Mouse (Mus musculus) olfactory bulb, adult 2 months (tissue): ENCODE data around the gene Gabrb1. TPM values are rescaled to one million over a fixed set of nuclear protein-coding genes. Genes with fewer than 3 reads are reported as not detected.

Experiments used
- H3K27ac ChIP-seq: fragments of 200-500 bp; 2 replicates; pipeline ENCODE4 v1.5.1; 2012; ENCODE audit warnings: low read depth, low read length; ENCODE audit not compliant: insufficient read depth
- H3K4me1 ChIP-seq: fragments of 200-500 bp; 2 replicates; pipeline ENCODE4 v1.6.1; 2012; ENCODE audit warnings: low read length; ENCODE audit not compliant: control insufficient read depth, insufficient read depth
- H3K4me3 ChIP-seq: fragments of 200-500 bp; 2 replicates; pipeline ENCODE4 v1.5.1; 2012; ENCODE audit warnings: mild to moderate bottlenecking, low read depth, low read length, moderate library complexity; ENCODE audit not compliant: insufficient read depth
- CTCF ChIP-seq: fragments of 200-500 bp; IDR thresholded peaks from 2 replicates; pipeline ENCODE4 v1.5.1; 2012; ENCODE audit warnings: low read depth, mild to moderate bottlenecking, low read length, moderate library complexity; ENCODE audit not compliant: insufficient read depth
- POLR2A ChIP-seq: fragments of 200-500 bp; IDR thresholded peaks from 2 replicates; pipeline ENCODE4 v1.6.1; 2012; ENCODE audit warnings: mild to moderate bottlenecking, low read depth, low read length, moderate library complexity; ENCODE audit not compliant: insufficient read depth
- WGBS: fragments of 180-500 bp; shearing (Covaris S2); methylation state at CpG from one replicate; pipeline ENCODE4 v1.1.7; 2018; 5-methylcytosine and 5-hydroxymethylcytosine counted together
- polyA plus RNA-seq: library from polyadenylated mRNA; stranded (reverse); fragments of >200 nt; gene quantifications from 2 replicates; pipeline ENCODE4 v1.2.4, GENCODE M21; 2012; ENCODE audit warnings: low replicate concordance; ENCODE audit not compliant: missing spikeins, insufficient read depth, insufficient read length

Gene Gabrb1
- polyA plus RNA-seq, 1 experiment, result 22.0 TPM

DNA sequence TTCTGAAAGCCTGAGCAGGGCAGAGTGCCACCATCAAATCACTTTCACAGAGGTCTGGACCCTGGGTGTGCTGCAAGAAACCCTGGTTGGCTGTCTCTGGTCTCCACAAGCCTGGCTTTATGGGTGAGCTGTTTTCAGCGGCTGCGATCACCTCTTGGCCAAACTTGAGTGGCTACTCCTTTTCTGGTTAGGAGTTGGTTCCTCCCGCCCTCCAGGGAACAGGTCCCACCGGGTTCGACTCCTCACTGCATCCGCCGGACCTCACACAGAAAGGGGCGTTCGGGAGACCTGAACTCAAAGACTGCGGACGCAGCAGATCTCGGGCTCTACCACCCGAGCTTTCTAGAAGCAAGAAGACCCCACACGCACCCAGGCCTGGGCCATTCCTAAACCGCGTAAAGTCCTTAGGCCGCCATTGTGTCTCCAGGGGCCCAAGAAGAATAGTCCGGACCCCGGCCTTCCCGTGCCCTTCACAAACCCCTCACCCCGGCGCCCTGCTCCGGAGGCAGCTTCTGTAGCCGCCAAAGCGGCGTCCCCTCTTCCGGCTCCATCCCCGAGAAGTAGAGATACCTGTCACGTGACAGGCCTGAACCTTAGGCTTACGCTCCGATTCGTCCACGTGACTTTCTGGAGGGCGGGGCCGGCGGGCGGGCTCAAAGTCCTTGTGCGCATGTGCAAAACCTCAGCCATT, 509.8 kb downstream of the Gabrb1 start, which contains the start of gene Commd8:
Commd8 (minus strand) TSS at position 596 of the 691 bp plus-strand sequence.
- Histone ChIP-seq H3K4me1 (peaks cover 4% of the 10 kb centered on the region; the same call in 1 of the 2 replicates), H3K27ac (peak within 1 kb of the TSS; percentile 30), H3K4me3 (peak within 1 kb of the TSS; percentile 98)
- no peak for TF ChIP-seq CTCF
- TF ChIP-seq POLR2A, result peak; percentile 90
- WGBS, result under 1% methylated on average over 38 of the region's 38 CpGs

DNA sequence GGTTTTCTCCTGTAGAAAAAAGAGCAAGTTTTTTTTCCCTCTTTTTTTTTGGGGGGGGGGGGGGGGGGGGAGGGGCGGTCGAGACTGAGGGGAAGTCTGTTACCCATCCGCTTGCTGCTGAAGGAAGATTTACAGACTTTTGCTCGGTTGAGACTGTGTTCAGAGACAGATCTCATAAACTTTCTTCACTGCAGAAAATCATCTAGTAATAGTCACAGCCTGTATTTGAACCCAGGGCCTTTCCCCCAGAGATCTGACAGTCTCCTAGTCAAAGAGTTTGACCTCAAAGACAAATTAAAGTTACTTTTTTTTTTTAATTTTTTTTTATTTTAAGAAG, 510.3 kb downstream of the Gabrb1 start:
- Histone ChIP-seq H3K4me1 (peaks cover 4% of the 10 kb centered on the region; the same call in 1 of the 2 replicates), H3K27ac (no peak overlapping the region), H3K4me3 (no peak overlapping the region; the same call in 1 of the 2 replicates)
- 0% methylated on average over 4 of the region's 4 CpGs for WGBS
- no peak for TF ChIP-seq POLR2A
- no peak for TF ChIP-seq CTCF

GRCm38 (mm10) chr5:72170067-72170466, 512.2 kb downstream of the Gabrb1 start:
- Histone ChIP-seq H3K27ac (no peak overlapping the region), H3K4me3 (no peak overlapping the region), H3K4me1 (peaks cover 2% of the 10 kb centered on the region; the same call in 1 of the 2 replicates)
- no peak for TF ChIP-seq CTCF
- TF ChIP-seq POLR2A, result no peak
- 74% methylated on average over 6 of the region's 6 CpGs for WGBS

- TF ChIP-seq POLR2A (no peak), CTCF (no peak)
- no peak overlapping the region for H3K27ac ChIP-seq
- 32% methylated on average over 3 of the region's 3 CpGs for WGBS
- H3K4me1 ChIP-seq, result no peaks in the 10 kb centered on the region
- no peak overlapping the region for H3K4me3 ChIP-seq
Observed at GRCm38 (mm10) chr5:72172675-72173074, 514.8 kb downstream of the Gabrb1 start.

DNA sequence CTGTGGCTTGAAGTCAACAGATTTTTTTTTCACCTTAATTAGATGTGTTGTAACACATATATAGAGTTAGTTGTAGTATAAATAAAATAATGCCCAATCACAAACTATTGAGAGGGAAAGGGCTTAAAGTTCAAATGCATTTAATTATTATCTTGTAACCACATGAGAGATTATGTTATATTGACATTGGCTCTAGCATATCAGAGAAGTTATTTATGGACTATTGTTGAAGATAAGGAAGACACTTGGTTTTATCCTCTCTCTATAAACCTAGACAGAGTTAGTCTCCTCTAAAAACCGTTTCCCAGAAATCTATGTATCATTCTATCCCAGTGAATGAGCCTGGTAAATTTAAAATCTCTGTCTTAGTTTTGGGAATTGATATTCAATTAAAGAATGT, 515.6 kb downstream of the Gabrb1 start:
- WGBS, result 84% methylated on average over 1 of the region's 1 CpGs
- no peak for TF ChIP-seq POLR2A
- TF ChIP-seq CTCF, result no peak
- Histone ChIP-seq H3K4me1 (no peaks in the 10 kb centered on the region), H3K4me3 (no peak overlapping the region), H3K27ac (no peak overlapping the region)

- Histone ChIP-seq H3K4me3 (no peak overlapping the region), H3K27ac (no peak overlapping the region), H3K4me1 (no peaks in the 10 kb centered on the region)
- TF ChIP-seq POLR2A (no peak), CTCF (no peak)
- 75% methylated on average over 4 of the region's 4 CpGs for WGBS
Observed at GRCm38 (mm10) chr5:72175050-72175449, 517.1 kb downstream of the Gabrb1 start.

- Histone ChIP-seq H3K27ac (no peak overlapping the region), H3K4me1 (no peaks in the 10 kb centered on the region), H3K4me3 (no peak overlapping the region)
- TF ChIP-seq CTCF, result no peak
- no peak for TF ChIP-seq POLR2A
- 15% methylated on average over 7 of the region's 7 CpGs for WGBS
Observed at GRCm38 (mm10) chr5:72175530-72175929, 517.6 kb downstream of the Gabrb1 start.

DNA sequence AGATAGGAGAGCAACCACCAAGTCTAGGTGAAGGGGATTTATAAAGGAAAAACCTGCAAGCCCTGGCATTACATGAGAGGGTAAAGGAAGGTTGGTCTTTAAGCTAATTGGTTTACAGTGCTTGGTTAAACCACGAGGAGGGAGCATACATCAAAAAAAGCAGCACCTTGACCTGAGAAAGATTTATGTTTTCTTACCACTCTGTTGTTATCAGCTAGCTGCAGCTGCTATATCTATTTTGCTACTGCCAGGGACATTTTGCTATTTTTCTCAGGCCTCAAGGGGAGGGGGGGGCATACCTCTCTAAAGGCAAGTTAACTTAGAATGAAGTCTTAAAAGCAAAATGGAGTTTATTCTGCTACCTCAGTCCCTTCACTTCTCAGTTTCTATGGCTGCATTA, 523.3 kb downstream of the Gabrb1 start:
- Histone ChIP-seq H3K4me3 (no peak overlapping the region), H3K4me1 (no peaks in the 10 kb centered on the region), H3K27ac (no peak overlapping the region)
- TF ChIP-seq CTCF (no peak), POLR2A (no peak)
- 82% methylated on average over 1 of the region's 1 CpGs for WGBS

DNA sequence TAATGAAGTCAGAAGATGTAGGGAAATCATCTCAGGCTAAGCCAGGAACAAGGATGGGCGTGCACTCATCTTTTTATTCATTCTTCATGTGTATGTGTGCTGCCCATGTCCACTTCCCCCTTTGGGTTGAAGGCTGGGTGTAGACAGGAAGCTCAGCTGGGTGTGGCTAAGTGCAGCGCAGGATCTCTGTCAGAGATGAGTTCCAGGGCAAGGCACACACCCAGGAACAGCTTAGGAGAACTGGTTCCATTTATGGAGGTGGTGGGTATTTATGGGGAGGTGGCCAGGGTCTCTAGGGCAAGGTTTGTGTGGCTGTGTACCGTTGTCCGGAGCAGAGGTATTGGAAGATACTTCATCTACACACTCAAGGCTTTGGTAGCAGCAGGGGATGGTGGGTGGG, 524.9 kb downstream of the Gabrb1 start:
- WGBS, result 93% methylated on average over 4 of the region's 4 CpGs
- Histone ChIP-seq H3K27ac (no peak overlapping the region), H3K4me1 (no peaks in the 10 kb centered on the region), H3K4me3 (no peak overlapping the region)
- TF ChIP-seq CTCF (no peak), POLR2A (no peak)

DNA sequence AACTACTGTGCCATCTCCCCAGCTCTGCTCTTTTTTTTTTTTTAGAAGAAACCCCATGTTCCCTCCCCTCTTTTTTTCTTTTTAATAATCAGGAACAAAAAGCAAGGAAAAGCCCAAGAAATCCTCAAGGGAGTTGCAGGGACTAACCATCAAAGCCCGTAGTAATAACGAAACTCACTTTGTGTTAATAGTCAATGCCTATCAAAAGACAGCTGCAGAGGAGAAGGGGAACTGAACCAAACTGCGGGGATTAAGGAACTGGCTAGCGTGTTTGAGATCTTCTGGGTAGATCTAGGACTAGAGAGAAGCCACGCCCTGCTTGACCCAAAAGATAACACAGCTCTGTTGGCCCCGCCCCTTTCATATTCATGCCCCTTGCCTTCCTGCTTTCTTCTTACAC, 526.0 kb downstream of the Gabrb1 start:
- Histone ChIP-seq H3K4me3 (no peak overlapping the region), H3K27ac (no peak overlapping the region), H3K4me1 (no peaks in the 10 kb centered on the region)
- WGBS, result 81% methylated on average over 6 of the region's 6 CpGs
- TF ChIP-seq CTCF (no peak), POLR2A (no peak)
